Mouse (Mus musculus): Measurements from ENCODE around the gene Vegfa.
"Not testable (repeated sequence)": the region's sequence is repeated elsewhere in the genome, so short reads cannot be mapped to it uniquely, and the experiment has no call there.

Gene Vegfa

DNA sequence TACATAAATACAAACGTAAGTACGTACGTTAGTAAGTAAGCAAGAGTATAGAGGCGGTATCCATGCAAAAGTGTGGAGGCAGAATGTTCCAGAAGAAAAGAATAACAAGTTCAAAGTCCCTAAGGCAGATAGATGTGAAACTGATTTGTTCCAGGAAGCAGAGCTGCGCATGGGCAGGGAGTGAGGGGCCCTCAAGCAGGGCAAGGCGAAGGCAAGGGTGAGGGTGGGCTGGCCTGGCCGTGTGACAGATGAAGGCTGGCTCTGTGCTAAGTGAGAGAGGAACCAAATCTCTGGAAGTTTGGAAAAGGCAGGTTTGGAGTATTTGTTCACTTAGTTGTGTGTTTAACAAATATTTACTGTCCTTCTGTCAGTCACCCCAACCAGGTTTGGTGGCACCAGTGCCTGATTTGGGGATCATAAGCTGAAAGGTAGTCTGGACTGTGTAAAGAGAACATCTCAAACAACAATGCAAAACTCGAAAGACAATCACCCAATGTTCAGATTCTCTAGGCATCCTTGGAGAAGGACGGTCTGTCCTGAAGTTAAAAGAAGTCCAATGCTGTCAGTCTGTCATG lies 32.7 kb downstream of the Vegfa start:
- no peak for DNase-seq (ENCODE audit: low read depth, low spot score)

DNA sequence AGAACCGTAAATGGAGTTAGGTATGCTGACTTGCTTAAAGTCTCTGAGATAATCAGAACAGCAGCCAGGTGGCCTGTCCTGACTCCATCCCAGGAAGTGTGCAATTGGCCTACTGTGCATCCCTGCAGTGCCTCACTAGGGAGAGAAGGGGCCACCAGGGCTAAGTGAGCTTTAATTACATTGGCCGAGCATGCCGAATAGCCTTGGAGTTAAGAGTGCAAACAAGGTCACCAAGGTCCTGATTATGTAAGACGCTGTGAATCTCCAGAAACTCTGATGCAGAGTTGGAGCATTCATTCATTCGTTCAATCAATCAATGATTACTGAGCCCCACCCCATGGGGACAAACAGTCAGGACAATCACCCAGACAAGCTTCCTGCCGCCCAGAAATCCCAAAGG lies 33.8 kb downstream of the Vegfa start:
- no peak for DNase-seq (ENCODE audit: low read depth, low spot score)

DNA sequence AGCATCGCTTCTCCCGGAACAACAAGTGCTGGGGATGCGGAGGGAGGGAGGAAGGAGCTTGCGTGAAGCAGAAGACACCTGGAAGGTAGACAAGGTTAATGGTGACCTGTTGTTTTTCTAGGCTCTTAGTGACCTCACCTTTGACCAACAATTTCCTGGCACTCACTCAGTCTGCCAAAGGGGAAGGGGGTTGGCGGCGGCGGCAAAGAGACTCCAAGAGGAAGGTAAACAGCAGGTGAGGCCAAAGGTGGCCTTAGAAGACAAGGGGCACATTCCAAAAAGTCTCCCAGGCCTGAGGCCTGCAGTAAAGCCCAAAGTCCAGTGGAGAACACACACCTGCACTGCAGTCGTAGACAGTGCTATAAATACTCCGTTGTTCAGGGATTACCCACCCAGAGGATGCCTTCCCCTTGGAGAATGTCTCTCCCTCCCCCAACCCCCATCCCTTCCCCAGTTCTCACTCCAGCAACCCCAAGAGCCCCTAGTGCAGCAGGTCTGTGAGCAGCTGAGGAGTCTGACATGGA lies 35.2 kb downstream of the Vegfa start:
- no peak for DNase-seq (ENCODE audit: low read depth, low spot score)

DNA sequence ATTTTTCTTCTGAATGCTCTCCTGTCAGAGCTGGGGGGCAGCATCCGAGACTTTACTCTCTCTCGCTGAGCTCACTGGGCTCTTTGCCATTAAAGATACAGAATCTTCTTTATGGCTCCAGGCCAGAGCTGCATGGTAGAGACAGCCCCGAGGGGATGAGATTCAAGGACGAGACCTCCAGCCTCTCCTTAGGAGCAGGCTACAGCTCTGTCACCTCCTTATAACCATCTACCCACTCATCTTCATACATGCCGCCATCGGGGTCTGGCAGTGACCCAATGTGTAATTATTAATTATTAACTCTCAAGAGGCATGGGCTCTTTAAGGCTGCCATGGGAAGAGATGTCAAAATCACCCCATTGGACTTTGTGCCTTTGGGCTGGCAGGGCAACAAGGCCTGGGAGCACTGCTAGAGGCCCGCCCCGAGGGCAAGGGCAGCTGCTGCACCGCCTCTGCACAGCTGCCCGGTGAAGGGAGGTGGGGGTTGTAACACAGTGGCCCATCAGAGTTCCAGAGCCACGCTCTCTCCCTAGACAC lies 37.8 kb downstream of the Vegfa start:
- no peak for DNase-seq (ENCODE audit: low read depth, low spot score)

DNA sequence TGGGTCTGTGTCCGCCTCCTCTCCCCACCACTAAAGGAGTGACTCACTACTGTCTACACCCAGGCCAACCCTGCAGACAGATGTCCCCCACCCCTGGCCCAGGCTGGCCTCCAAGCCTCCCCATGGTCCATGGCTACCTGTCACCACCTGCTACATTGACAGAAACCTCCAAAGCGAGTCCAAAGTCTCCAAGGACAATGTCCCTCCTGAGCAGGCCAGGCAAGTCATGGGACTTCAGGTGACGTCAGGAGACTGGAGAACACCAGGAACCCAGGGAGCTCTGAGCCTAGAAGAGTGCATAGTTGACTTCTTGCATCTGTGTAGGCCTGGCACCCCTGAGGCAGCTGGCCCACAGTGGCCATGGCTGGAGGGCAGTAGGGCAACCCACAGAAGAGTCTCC lies 45.3 kb downstream of the Vegfa start:
- DNase-seq (ENCODE audit: low read depth, low spot score) = no peak

DNA sequence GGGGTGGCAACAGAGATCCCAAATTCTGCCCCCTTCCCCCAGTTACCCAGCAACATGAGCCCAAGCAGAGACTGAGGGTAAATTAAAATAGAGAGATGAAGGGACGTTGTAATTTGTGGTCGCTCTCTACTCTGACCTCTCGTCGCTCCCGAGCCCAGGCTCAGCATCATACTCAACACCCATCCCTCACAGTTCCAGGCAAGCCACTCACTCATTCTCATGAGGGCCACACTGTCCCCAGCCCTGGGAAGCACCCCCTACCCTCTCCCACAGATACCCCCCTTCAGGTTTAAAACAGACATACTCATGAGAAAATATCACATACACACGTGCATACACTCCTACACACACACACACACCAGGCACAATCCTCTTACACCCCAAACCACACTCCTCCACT lies 45.8 kb downstream of the Vegfa start:
- DNase-seq (ENCODE audit: low read depth, low spot score) = no peak

DNA sequence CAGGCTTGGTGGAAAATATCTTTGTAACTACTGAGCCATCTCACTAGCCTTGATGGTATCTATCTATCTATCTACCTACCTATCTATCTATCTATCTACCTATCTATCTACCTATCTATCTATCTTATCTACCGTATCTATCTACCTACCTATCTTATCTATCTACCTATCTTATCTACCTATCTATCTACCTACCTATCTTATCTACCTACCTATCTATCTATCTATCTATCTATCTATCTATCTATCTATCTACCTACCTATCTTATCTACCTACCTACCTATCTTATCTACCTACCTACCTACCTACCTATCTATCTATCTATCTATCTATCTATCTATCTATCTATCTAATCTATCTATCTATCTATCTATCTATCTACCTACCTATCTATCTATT lies 49.0 kb downstream of the Vegfa start:
- DNase-seq (ENCODE audit: low read depth, low spot score) = not testable (repeated sequence)

DNA sequence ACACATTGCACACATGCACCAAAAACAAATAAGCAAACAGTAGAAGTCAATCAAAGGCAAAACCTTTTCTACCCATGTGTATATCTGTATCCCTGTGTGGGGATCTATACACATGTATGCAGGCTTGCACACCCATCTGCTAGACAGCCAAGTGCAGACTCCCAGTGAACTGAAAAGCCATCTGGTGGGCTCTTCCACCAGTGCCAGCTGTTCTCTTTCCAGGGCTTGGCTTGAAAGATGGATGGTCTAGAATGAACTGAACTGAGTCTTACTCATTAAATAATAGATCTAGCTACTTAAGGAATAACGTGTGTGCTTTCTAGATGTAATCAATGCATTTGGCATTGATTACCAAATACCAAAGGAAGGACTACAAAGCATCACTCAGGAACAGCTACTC lies 50.3 kb downstream of the Vegfa start:
- DNase-seq (ENCODE audit: low read depth, low spot score) = no peak

DNA sequence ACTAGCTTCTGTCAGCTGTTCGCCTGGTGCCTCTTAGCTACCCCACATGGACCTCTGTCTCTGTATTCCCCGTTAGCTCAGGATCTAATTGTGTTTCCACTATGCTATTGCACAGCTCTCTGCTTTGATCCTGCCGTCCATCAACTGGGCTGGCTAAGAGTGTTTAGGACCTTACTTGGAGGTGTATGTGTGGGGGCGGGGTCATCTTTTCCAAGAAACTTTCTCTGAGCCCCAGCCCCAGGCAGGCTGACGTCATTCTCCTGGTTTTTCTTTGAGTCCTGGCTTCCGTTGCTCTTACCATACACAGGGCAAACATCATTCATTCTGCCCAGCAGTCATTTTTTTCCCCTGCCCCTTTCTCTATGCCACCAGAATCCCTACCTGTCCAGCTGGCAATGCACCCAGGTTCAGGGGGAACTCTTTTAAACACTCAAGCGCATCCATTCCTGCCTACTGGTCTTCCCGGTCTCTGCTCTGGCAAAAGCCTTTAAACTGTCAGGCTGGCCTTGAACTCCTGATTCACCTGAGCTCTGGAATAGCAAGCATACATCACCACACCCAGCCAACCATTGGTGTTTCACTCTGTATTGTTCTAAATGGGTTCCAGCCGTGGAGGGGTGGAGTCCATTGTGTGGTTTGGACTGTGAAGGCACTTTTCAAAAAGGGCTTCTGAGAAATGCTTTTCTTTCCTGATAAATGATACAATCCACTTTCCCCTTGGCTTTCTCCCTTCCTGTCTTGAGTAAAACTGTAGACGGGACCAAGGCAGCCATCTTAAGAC lies 53.0 kb downstream of the Vegfa start:
- DNase-seq (ENCODE audit: low read depth, low spot score) = no peak

DNA sequence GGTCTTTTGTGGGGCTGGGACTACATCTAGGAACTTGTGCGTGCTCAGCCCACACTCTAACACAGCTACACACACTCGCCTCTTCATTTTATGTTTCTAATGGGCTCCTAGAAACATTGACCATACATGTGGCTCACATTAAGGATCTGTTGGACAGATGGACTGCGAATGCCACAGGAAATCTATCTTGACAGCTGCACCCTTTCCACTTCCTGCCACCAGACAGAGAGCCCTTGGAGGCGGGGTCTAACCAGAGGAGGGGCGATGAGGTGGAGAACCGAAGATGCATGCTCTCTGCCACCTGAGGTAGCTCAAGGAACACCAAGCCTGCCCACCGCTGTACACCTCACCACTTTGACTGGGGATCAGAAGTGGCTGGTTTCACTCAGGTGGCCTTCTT lies 57.7 kb downstream of the Vegfa start:
- no peak for DNase-seq (ENCODE audit: low read depth, low spot score)

DNA sequence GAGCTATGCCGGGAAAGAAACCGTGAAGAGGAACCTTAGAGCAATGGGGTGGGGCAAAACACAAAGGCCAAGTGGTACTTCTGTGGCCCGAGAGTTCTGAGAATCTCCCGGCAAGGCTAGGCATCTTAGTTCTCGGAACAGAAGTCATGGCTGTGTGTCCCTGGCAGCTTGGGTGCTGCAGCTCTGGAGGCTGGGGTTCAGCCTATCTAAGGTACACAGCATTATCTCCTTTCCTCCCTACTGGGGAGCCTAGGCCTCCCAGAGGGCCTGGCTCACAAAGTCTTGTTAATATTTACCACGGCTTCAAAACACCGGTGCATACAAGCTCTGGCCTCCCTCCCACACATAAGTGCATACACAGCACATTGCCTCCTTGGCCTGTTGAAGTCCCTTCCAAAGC lies 59.0 kb downstream of the Vegfa start:
- no peak for DNase-seq (ENCODE audit: low read depth, low spot score)

DNA sequence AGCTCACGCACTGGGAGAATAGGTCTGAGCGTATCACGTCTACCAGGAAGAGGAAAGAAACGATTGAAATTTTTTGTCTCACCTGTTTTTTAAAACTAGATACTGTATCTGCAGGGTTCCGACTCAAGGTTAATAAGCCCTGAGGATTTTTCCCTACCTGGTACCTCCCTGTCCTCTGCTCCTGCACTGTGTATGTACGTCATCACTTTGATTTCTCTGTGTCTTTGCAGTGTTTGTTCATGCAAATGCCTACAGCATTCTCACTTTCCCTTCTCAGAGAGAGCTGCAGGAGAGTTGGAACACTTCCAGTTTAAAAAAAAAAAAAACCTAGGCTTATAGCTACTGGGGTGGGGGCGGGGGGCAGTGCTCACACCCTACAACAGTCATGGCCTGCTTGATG lies 59.8 kb downstream of the Vegfa start:
- no peak for DNase-seq (ENCODE audit: low read depth, low spot score)

DNA sequence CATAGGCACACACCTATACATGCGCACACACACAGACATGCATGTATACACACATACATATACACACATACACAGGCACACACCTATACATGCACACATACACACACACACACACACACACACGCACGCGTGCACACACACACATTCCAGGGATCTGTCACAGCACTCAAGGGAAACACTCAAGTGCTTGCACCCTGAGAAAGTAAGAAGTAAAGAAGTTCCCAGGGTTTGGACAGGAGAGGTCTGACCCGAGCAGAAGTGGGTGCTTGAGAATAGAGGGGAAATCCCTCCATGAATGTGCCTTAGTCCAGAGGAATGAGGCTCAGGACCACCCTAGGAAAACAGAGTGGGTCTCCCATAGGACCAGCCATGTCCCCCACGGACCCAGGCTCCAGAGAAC lies 60.4 kb downstream of the Vegfa start:
- no peak for DNase-seq (ENCODE audit: low read depth, low spot score)

DNA sequence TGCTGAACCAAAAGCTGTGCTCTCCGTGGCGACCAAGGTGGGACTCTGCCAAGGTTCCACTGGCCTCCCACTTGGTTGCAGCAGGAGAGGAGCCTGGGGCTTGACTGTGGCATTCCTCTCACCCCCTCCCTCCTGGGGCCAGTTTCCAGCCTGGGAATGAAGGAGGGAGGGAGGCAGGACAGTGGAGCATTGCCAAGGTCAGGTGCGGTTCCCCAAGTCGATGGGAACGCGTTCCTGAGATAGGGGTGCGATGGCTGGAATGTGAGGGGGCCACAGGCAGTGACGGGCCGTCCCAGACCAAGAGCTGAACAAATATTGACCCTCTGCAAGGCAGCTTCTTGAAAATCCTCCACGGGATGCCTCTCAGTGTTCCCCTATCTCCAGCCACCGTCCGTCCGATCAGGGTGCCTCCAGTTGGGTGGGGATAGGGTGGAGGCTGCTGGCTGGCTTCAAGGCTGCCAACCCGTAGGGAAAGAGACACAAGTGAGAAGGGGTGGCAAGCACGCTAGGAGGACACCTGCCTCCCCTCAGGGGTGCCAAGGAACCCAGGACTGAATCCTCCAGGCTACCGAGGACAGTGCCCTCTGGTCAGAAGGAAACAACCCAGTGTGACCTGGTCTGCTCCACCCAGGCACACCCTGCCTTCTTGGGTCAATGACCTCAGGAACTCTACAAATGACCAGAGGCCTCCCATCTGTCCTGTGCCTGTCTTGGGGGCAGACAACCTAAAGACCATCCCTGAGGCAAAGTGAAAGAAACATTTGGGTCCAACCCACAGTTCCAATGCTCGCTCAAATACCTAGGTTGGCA lies 61.2 kb downstream of the Vegfa start:
- no peak for DNase-seq (ENCODE audit: low read depth, low spot score)

DNA sequence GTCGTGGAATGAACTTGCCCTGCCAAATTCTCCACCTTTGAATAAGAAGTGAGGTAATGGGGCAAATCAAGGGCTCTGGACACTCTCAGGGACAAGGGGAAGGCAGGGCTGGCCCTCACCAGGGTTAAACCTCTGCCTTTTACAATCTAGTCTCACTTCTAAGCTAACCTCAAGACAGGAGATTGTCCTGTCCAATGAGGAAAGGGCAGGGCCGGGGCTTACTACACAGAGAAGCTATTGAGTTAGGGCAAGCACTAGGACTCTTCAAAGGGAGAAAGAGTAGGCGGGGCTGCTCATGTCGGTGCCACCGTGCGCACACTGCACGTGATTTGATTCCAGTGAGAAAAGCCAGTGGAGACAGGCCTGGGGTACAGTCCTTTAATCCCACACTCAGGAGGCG lies 62.6 kb downstream of the Vegfa start:
- no peak for DNase-seq (ENCODE audit: low read depth, low spot score)

DNA sequence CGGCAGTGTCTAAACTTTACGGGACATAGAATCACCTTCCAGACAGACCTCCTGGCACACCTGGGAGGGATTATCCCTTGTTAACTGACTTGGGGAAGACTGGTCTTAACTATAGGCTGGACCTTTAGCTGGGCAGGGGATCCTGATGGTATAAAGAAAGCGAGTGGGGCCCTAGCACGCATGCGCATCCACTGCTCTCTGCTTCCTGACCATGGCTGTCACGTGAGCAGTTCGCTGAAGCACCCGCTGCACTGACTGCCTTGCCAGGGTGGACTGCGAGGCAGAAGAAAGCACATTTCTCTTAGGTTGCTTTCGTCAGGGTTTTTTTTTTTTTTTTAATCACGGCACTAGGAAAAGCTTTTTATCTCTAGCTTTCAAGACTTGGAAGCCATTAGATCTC lies 63.8 kb downstream of the Vegfa start:
- no peak for DNase-seq (ENCODE audit: low read depth, low spot score)

Data from skeletal muscle tissue, adult 2 months (tissue).